Mouse (Mus musculus): ENCODE results near the gene Tlk1.

Gene Tlk1

GRCm38 (mm10) chr2:70801543-70801942, 24.0 kb downstream of the Tlk1 start:
- Histone ChIP-seq H3K9me3 (ENCODE audit: low read length) (no peaks in the 10 kb centered on the region), H3K27me3 (ENCODE audit: insufficient read depth, low read length) (no peaks in the 10 kb centered on the region), H3K36me3 (ENCODE audit: insufficient read depth, low read length) (peaks cover 28% of the 10 kb centered on the region), H3K4me1 (replicated peaks; ENCODE audit: low read depth, low read length) (peaks cover 91% of the 10 kb centered on the region), H3K4me3 (replicated peaks; ENCODE audit: low read length) (no peak overlapping the region)
- TF ChIP-seq CTCF (conservative IDR thresholded peaks at IDR 0.05; ENCODE audit: low read length): no peak
- TF ChIP-seq POU5F1 (IDR thresholded peaks at IDR 0.05; ENCODE audit: borderline replicate concordance, low read length): no peak
- TF ChIP-seq NANOG (IDR thresholded peaks at IDR 0.05; ENCODE audit: borderline replicate concordance, low read length): no peak

- Histone ChIP-seq H3K36me3 (ENCODE audit: insufficient read depth, low read length) (peaks cover 28% of the 10 kb centered on the region), H3K27me3 (ENCODE audit: insufficient read depth, low read length) (no peaks in the 10 kb centered on the region), H3K4me1 (replicated peaks; ENCODE audit: low read depth, low read length) (peaks cover 83% of the 10 kb centered on the region), H3K4me3 (replicated peaks; ENCODE audit: low read length) (no peak overlapping the region), H3K9me3 (ENCODE audit: low read length) (no peaks in the 10 kb centered on the region)
- TF ChIP-seq CTCF (conservative IDR thresholded peaks at IDR 0.05; ENCODE audit: low read length) (no peak), NANOG (IDR thresholded peaks at IDR 0.05; ENCODE audit: borderline replicate concordance, low read length) (no peak), POU5F1 (IDR thresholded peaks at IDR 0.05; ENCODE audit: borderline replicate concordance, low read length) (no peak)
These were observed 25.1 kb downstream of the Tlk1 start for GRCm38 (mm10) chr2:70800396-70800795.

DNA sequence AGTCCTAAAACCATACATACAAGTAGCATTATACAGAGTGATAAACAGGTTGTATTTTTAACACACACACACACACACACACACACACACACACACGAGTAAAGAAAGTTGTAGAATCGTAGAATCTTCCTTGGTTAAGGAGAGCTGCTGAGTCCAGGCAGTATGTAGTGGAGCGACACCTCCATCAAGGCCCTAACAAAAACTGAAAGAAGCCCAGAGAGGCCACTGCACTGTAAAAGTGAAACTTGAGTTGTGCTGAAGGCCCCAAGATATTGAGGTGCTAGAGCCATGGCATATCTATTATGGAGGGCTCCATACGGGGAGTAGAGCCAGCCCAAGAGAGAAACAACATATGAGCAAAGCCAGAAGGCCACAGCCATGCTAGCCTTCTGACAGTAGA, 32.3 kb downstream of the Tlk1 start:
- H3K36me3 ChIP-seq (ENCODE audit: insufficient read depth, low read length): peaks cover 22% of the 10 kb centered on the region
- no peaks in the 10 kb centered on the region for H3K9me3 ChIP-seq (ENCODE audit: low read length)
- peaks cover 31% of the 10 kb centered on the region for H3K4me1 ChIP-seq (replicated peaks; ENCODE audit: low read depth, low read length)
- H3K27me3 ChIP-seq (ENCODE audit: insufficient read depth, low read length): no peaks in the 10 kb centered on the region
- no peak overlapping the region for H3K4me3 ChIP-seq (replicated peaks; ENCODE audit: low read length)
- TF ChIP-seq CTCF (conservative IDR thresholded peaks at IDR 0.05; ENCODE audit: low read length): no peak
- TF ChIP-seq POU5F1 (IDR thresholded peaks at IDR 0.05; ENCODE audit: borderline replicate concordance, low read length): no peak

- peaks cover 27% of the 10 kb centered on the region for H3K36me3 ChIP-seq (ENCODE audit: insufficient read depth, low read length)
- H3K4me1 ChIP-seq (replicated peaks; ENCODE audit: low read depth, low read length): peaks cover 26% of the 10 kb centered on the region
- H3K27me3 ChIP-seq (ENCODE audit: insufficient read depth, low read length): no peaks in the 10 kb centered on the region
- H3K9me3 ChIP-seq (ENCODE audit: low read length): no peaks in the 10 kb centered on the region
- TF ChIP-seq NANOG (IDR thresholded peaks at IDR 0.05; ENCODE audit: borderline replicate concordance, low read length) (no peak), POU5F1 (IDR thresholded peaks at IDR 0.05; ENCODE audit: borderline replicate concordance, low read length) (no peak), CTCF (conservative IDR thresholded peaks at IDR 0.05; ENCODE audit: low read length) (no peak)
- no peak overlapping the region for H3K4me3 ChIP-seq (replicated peaks; ENCODE audit: low read length)
These were observed 35.3 kb downstream of the Tlk1 start for GRCm38 (mm10) chr2:70790246-70790645.

- H3K36me3 ChIP-seq (ENCODE audit: insufficient read depth, low read length): peaks cover 21% of the 10 kb centered on the region
- H3K27me3 ChIP-seq (ENCODE audit: insufficient read depth, low read length): no peaks in the 10 kb centered on the region
- no peaks in the 10 kb centered on the region for H3K9me3 ChIP-seq (ENCODE audit: low read length)
- peaks cover 35% of the 10 kb centered on the region for H3K4me1 ChIP-seq (replicated peaks; ENCODE audit: low read depth, low read length)
- no peak for TF ChIP-seq POU5F1 (IDR thresholded peaks at IDR 0.05; ENCODE audit: borderline replicate concordance, low read length)
- TF ChIP-seq CTCF (conservative IDR thresholded peaks at IDR 0.05; ENCODE audit: low read length): no peak
- no peak for TF ChIP-seq NANOG (IDR thresholded peaks at IDR 0.05; ENCODE audit: borderline replicate concordance, low read length)
- no peak overlapping the region for H3K4me3 ChIP-seq (replicated peaks; ENCODE audit: low read length)
These were observed 36.2 kb downstream of the Tlk1 start for GRCm38 (mm10) chr2:70789331-70789730.

DNA sequence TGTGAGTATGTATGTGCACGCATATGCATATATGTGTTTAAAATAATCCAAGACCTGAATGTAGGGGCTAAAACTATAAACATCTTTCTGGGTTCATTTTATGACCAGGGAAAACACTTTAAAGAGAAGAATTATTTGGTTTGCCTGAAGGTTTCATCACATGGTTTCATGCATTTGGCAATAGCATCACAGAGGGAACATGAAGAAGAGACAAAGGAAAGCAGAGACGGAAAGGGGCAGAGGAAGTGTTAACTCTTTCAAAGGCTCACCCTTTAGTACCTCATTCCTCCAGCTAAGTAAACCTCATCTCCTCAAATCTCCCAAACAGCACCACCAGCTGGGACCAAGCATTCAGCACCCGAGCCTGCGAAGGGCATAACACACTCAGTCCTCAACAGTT, 41.1 kb downstream of the Tlk1 start:
- Histone ChIP-seq H3K4me1 (replicated peaks; ENCODE audit: low read depth, low read length) (peaks cover 75% of the 10 kb centered on the region), H3K9me3 (ENCODE audit: low read length) (no peaks in the 10 kb centered on the region), H3K27me3 (ENCODE audit: insufficient read depth, low read length) (no peaks in the 10 kb centered on the region), H3K4me3 (replicated peaks; ENCODE audit: low read length) (no peak overlapping the region), H3K36me3 (ENCODE audit: insufficient read depth, low read length) (peaks cover 26% of the 10 kb centered on the region)
- TF ChIP-seq CTCF (conservative IDR thresholded peaks at IDR 0.05; ENCODE audit: low read length) (no peak), NANOG (IDR thresholded peaks at IDR 0.05; ENCODE audit: borderline replicate concordance, low read length) (no peak), POU5F1 (IDR thresholded peaks at IDR 0.05; ENCODE audit: borderline replicate concordance, low read length) (no peak)

DNA sequence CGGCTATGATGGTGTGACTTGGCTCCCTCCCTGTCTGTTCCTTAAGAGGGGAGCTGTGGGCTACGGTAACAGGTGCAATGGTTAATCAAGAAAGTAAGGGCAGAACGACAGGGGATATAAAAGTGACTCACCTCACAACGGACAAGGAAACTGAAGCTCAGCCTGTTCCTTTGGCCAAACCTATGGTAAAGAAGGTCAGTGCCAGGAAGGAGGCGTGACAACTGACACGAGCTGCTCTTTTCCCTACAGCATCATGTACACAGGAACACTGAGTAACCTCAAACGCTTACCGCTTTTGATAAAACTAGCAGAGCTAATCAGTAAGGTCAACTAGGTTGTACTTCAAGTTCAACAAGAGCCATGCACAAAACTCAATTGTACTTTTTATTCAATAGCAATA, 42.0 kb downstream of the Tlk1 start:
- H3K9me3 ChIP-seq (ENCODE audit: low read length): no peaks in the 10 kb centered on the region
- H3K27me3 ChIP-seq (ENCODE audit: insufficient read depth, low read length): no peaks in the 10 kb centered on the region
- H3K4me1 ChIP-seq (replicated peaks; ENCODE audit: low read depth, low read length): peaks cover 73% of the 10 kb centered on the region
- TF ChIP-seq POU5F1 (IDR thresholded peaks at IDR 0.05; ENCODE audit: borderline replicate concordance, low read length) (no peak), NANOG (IDR thresholded peaks at IDR 0.05; ENCODE audit: borderline replicate concordance, low read length) (no peak), CTCF (conservative IDR thresholded peaks at IDR 0.05; ENCODE audit: low read length) (no peak)
- no peak overlapping the region for H3K4me3 ChIP-seq (replicated peaks; ENCODE audit: low read length)
- H3K36me3 ChIP-seq (ENCODE audit: insufficient read depth, low read length): peaks cover 33% of the 10 kb centered on the region

- no peak overlapping the region for H3K4me3 ChIP-seq (replicated peaks; ENCODE audit: low read length)
- peaks cover 68% of the 10 kb centered on the region for H3K4me1 ChIP-seq (replicated peaks; ENCODE audit: low read depth, low read length)
- no peaks in the 10 kb centered on the region for H3K27me3 ChIP-seq (ENCODE audit: insufficient read depth, low read length)
- peaks cover 41% of the 10 kb centered on the region for H3K36me3 ChIP-seq (ENCODE audit: insufficient read depth, low read length)
- no peaks in the 10 kb centered on the region for H3K9me3 ChIP-seq (ENCODE audit: low read length)
- TF ChIP-seq POU5F1 (IDR thresholded peaks at IDR 0.05; ENCODE audit: borderline replicate concordance, low read length) (no peak), NANOG (IDR thresholded peaks at IDR 0.05; ENCODE audit: borderline replicate concordance, low read length) (no peak), CTCF (conservative IDR thresholded peaks at IDR 0.05; ENCODE audit: low read length) (peak; percentile 76)
These were observed 45.9 kb downstream of the Tlk1 start for GRCm38 (mm10) chr2:70779634-70780033.

GRCm38 (mm10) chr2:70776744-70777143, 48.8 kb downstream of the Tlk1 start:
- Histone ChIP-seq H3K36me3 (ENCODE audit: insufficient read depth, low read length) (peaks cover 46% of the 10 kb centered on the region), H3K4me3 (replicated peaks; ENCODE audit: low read length) (no peak overlapping the region), H3K9me3 (ENCODE audit: low read length) (no peaks in the 10 kb centered on the region), H3K4me1 (replicated peaks; ENCODE audit: low read depth, low read length) (peaks cover 55% of the 10 kb centered on the region), H3K27me3 (ENCODE audit: insufficient read depth, low read length) (no peaks in the 10 kb centered on the region)
- TF ChIP-seq POU5F1 (IDR thresholded peaks at IDR 0.05; ENCODE audit: borderline replicate concordance, low read length) (no peak), CTCF (conservative IDR thresholded peaks at IDR 0.05; ENCODE audit: low read length) (no peak), NANOG (IDR thresholded peaks at IDR 0.05; ENCODE audit: borderline replicate concordance, low read length) (no peak)

All from E14TG2a.4 (cell line).